Mouse (Mus musculus) frontal cortex, adult (tissue): ENCODE data around the gene Armc2.
A peak's percentile ranks its signal among the peaks of the same experiment; 100 is the strongest.

Experiments used
- ATAC-seq: cut with Nextera tagmentation; 2 replicates; pipeline ENCODE4 v1.9.2; 2017; ENCODE audit warnings: mild to moderate bottlenecking, moderate library complexity, mixed read lengths; ENCODE audit not compliant: low TSS enrichment

The Armc2 gene

DNA sequence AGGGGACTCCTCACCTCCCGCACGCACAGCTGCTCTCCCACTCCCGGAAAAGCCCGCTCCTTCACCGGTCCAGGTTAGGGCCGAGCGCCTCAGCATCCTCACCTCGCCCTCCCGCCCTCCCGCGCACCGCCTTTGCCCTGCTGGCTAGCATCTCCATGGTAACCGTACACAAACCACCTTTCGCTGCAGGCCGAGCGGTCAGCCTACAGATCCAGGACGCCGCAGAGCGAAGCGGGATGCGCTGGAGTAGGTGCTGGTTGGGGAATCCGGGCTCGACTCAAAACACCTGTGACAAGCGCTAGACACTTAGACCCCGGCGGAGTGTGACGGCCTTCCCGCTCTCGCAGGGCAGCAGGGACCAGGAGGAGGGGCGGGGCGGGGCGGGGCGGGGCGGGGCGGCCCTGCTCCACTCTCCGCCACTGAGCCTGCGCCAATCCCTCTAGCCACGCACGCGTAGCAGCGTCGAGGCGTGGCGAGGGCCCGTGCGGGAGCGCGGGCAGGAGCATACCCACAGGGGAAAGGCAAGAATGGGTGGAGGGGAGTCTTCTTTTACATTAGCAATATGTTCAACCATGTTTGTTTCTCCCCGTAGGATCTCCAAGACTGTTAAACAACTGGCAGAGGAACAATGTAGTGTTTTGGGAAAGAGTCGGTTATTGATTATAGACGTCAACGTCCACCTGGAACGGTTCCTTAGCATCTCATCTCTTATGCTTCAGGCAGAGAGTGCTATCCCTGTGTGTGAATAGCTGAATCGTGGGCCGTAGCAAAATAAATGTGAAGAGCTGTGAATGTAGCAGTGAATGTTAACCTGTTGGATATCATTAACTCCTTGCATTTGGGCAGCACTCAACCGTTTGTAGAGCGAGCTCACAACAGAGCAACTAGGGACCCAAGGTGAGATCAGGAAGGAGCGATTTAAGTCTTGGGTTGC lies at the start of gene Armc2:
Gene Armc2 (minus strand): TSS at position 427 of the 934 bp plus-strand sequence.
- ATAC-seq = peak; percentile 97

DNA sequence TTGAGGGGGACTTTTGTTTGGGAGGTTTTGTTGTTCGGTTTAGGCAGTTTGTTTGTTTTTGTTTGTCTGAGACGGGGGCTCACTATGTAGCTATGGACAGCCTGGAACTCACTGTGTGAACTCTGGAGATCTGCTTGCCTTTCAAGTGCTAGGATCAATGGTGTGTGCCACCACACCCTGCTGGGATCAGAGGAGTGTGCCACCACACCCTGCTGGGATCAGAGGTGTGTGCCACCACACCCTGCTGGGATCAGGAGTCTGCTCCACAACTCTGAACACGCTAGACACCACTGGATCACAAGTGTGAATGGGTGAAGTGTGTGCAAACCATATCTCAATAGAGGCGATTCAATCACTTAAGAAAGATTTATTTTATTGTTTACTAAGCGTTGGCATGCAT lies 46.2 kb upstream of the Armc2 start:
- no peak for ATAC-seq

DNA sequence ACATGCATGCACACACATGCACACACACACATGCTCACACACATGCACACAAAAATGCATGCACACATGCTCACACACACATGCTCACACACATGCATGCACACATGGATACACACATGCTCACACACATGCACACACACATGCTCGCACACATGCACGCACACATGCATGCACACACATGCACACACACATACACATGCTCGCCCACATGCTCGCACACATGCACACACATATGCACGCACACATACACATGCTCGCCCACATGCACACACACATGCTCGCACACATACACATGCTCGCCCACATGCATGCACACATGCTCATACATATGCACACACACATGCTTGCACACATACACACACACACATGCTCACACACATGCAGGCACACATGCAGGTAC lies 41.3 kb upstream of the Armc2 start:
- ATAC-seq = no peak

DNA sequence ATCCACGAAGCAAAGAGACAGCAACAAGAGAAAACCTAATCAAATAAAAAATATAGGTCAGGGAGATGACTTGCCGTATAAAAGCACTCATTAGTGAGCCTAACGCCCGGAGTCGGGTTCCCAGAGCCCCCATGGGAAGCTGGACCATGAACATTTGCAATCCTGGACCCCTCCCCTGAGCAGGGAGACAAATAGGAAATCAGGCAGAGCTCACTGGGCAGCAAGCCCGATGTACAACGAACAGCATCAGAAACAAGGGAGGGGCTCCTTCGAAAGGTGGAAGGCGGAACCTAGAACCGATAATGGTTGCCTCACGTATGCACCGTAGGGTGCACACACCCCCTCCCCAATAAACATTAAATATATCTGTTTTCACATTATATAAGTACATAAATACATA lies 39.5 kb upstream of the Armc2 start:
- no peak for ATAC-seq

DNA sequence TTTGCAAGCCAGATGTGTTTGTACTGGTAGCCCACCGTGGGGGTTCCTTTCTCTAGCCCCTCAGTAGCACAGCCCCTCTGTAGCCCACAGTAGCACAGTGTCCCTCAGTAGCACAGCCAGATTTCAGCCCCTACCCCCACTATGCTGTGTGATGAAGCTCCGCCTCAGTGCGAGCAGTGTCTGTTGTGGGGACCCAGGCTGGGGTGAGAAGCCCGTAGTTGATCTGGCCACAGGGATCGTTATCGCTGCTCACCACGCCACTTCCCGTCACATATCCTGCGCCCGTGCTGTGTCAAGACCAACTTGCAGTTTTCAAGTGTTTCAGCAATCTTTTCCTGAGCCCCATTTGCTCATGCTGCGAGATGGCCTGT lies 39.0 kb upstream of the Armc2 start:
- ATAC-seq = no peak

DNA sequence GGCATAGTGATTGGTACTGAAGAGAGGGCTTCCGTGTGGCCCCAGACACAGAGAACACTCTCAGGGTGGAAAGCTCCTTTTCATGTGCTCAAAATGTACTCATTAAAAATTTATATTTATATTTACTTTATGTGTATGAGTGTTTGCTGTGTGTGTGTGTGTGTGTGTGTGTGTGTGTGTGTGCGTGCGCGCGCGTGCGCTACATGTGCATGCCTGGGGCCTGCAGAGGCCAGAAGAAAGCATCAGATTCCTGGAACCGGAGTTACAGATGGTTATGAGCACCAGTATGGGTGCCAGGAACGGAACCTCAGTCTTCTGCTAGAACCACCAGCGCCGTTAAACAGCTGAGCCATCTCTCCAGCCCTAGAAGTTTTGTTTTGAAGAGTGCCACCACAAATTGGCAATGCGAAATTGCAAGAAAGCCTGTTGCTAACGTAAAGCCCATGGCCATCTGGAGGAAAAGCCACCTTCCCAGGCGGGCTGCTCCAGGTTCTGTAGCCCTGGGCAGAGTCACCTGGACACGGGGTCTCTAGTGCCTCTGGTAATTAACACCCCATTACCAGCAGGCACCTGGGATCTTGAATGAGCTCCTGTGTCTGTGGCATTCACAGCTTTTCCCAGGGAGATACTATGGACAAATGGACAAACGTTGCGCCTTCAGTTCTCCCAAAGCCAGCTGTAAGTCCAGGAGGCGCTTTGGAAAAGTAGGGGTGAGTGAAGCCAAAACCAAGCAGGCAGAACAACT lies 38.4 kb upstream of the Armc2 start:
- ATAC-seq = no peak

DNA sequence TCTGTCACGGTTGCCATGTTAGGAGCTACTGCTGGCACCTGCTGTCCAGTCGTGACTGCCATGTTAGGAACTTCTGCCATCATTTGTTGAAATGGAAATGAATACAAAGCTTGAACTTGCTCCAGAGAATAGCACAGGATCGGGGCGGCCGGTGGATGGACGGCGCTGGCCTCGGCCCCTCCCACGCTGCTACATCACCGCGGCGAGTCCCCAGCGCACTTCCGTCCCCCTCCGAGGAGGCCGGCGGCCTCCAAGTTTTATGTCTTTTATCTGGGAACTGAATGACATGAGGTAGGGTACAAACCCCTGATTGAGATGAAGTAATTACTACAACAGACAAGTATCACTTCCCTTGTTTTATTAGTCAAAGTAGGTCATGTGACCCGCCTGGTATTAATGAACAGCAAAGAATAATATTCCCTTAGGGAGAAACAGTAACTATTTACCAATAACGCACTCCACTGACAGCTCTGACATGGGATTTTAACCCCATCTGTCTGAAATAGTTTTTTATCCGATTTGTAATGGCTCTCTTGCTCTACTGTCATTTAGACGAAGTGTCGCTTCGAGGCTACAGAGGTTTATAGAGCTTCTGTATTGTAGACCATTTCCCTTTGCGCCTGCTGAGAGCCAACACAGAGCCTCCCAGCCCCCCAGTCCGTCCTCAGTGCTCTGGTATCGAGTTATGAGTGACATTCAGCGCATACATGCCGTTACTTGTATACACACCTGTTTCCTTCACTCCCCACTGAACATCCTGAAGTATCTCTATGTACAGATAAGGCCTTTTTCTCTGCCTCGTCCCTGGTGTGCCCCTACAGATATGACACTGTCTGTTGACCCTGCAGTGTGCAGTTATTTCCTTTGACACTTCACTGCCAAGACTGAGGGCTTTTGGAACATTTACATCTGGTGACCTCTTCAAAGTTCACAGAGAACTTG lies 37.3 kb upstream of the Armc2 start:
- peak; percentile 84 for ATAC-seq

DNA sequence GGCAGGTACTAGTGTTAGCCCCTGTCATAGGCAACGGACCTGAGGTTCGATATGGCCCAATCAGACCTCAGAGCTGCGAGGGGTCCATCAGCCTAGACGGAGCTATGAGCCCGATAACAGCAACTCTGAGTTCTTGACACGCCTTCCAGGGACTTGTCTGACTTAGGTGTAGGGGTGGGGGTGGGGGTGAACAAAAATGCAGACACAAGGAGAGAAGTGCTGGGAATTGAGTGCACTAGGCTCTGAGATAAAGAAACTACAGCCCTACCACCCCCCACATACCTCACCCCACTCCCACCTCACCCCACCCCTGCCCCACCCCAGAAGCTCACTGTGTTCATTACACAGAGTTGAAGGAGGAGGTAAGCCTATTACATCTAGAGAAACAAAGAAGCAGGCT lies 32.8 kb upstream of the Armc2 start:
- no peak for ATAC-seq

DNA sequence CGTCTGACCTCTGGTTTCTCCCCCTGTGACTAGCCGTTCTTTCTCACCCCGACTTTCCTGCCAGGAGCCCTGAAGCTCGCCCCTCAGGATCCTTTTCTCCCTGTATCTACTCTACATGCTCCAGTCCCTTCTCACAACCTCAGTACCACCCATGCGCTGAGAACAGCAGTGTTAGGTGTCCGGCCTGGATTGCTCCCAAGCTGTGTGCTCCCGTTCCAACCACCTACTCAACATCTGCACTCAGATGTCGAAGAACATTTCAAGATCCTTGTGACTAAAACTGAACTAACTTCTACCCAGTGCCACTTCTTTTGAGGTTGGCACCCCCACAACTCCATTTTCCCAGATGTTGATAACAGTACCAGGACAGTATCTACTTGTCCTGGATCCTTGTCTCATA lies 30.4 kb upstream of the Armc2 start:
- peak; percentile 64 for ATAC-seq

DNA sequence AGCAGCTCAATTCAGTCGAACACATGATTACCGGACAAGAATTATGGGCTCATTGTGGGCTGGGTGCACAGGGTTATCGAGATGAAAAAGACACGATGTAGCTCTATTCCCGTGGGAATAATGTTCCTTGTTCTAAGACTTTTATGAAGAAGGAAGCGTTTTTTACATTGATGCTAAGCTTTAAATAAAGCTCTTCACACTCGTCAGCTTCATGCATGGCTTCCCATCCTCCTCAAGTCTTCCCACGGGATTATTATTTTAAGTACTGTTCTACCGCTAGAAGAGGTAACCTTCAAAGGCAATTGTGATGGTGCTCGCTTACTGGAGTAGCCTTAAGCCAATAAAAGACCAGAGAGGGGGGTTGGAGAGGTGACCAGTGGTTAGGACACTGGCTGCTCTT lies 26.3 kb upstream of the Armc2 start:
- peak; percentile 71 for ATAC-seq

DNA sequence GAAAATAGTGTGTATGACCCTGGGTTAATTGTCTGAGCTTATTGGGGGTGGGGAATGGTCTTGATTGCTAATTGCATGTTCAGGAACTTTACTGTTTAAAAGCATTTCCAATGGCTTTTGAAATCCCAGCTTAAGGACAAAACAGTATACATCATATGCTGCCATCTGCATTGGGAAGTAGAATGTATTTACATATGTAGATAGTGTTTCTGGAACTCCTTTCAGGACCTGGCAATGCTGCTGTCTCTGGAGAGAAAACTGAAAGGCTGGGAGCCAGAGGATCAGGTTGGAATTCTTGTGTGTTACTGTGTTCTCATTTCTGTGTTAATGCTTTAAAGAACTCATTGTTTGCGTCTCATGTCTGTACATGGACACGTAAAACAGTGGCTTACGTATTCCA lies 25.1 kb upstream of the Armc2 start:
- peak; percentile 53 for ATAC-seq

DNA sequence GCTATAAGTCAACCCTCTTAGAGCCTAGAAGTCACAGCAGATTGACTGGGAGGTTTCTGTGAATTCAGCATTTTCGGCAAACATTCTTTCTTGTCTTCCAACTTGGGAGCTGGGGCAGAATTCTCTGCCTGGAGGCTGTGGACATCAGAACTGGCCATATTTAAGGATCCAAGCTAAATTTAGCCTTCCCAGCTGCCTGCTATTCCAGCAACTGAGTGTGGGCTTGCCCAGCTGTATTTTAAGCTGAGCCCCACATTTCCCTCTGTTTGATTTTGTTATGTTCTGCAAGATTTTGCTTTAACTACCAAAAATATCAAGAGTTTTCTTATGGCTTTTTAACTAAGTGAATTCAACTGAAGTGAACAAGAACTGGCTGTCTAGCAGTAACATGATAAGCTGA lies 24.6 kb upstream of the Armc2 start:
- peak; percentile 83 for ATAC-seq

DNA sequence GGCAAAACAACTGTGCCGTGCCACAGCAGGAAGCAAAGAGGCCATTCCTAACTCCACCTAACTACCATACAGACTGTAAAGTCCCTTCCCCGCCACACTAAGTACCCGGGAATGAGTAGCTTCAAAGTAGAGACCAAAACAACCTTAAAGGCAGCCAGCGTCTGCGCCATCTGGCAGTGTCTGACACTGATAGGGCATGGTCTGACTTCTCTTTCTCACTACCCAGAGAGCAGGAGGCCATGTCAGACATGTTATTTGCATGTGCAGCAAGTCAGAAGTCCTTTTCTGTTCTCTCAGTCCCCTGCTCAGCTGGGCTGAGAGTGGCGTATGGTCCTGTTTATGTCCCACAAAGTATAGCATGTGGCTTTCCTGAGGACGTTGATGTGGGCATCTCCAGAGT lies 23.8 kb upstream of the Armc2 start:
- no peak for ATAC-seq

DNA sequence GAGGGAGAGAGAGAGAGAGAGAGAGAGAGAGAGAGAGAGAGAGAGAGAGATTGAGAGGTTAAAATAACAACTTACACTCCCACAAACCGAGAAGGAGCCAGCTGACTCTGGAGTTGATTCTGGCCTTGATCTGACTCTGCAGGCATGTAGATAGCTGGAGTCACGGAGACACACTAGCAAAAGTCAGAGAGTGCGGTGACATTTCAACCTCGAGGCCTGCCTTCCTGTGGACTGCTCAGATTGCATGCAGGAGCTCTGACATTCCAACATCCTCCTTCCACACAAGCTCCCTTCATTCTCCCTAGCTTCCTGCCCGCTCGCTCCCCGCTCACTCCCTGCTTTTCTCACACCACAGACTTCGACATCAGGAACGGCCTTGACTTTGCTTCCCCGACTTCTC lies 20.3 kb upstream of the Armc2 start:
- ATAC-seq = no peak

DNA sequence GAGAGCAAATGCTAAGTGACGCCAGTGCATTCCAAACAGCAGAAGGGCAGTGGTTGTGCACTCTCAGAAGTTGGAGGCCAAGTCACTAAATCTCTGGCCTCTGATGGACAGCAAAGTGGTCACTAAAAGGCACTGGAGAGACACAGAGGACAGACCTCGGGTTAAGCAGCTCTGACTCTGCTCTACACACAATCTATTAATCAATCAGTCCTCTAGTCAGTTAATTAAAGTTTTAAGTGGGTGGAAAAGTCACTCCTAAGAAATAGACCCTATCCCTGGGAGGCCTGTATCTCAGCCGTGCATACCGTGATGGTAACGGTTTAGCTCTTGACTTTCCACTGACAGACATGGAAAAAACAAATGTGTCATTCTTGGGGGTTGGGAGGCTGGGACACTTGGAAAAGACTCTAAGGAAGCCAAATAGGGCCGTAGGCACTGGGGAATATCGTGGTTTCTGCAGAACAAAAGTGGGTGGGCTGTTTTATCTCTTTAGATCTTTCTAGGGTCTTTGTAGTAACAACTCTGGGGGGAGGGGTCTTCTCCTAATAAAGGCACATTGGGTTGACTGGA lies 19.1 kb upstream of the Armc2 start:
- ATAC-seq = no peak

DNA sequence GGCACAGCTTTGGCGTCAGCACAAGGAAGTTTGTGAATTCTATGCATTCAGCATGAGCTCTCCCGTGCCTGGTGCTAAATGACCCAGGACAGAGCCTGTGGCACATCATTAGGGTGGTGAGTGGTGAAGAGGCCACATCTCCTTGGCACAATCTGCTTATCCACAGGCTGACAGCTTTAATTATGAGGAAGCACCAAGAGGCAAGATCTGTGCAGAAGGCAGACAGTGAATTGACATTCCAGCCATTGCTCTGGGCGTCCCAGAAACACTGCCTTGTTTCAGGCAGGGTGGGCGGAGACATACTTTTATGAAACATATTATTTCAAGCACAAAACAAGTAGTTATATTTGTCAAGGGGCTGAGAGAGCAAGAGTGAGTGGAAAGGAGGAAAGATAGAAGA lies 18.6 kb upstream of the Armc2 start:
- ATAC-seq = peak; percentile 78

DNA sequence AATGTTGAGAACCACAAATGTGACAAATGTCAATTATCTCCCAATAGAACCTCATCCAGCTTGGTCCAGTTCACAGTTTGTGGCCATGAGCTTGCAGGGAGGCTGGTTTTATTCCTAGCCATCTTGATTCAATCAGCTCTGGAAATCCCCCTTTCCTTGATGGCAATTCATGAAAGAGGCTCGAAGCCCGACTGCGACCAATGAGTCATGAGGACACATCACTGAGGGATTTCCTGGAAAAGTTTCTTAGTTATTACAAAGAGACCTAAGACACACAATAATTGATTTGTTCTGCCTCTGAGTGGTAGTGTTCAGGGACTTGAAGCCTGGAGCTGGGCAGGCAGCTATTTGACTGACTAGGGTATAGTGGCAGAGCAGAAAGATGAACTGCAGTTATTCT lies 15.3 kb upstream of the Armc2 start:
- ATAC-seq = no peak

DNA sequence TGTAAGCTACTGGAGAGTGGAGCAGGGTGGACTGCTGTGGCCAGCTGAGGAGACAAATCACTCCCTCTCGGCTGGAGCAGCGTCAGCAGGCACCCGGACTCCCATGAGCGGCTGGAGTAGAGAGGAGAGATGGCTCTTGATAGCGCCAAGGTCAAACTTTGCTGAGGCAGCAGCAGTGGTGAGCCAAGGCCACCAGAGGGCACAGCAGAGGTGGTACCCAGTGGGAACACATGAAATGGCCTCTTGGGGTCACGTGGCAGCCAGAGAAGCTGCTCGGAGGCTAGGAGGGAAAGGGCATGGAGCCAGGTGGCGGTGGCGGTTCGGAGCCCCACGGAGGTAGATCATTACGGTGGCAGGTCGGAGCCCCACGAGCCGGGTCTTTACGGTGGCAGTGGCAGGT lies 12.8 kb upstream of the Armc2 start:
- ATAC-seq = peak; percentile 39; the same call in 1 of the 2 replicates

DNA sequence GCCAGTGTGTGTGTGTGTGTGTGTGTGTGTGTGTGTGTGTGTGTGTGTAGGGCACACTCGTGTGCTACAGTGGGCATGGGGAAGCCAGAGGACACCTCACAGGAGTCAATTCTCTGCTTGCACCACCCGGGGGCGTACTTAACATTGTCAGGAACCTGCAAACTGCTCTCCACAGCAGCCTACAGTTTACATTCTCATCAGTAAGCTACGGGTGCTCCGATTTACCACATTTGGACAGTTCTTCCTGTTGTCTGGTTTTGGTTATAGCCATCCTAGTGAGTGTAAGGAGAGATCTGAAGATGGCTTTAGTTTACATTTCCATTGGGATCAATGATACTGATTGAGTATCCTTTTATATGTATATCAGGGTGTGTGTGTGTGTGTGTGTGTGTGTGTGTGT lies 11.3 kb upstream of the Armc2 start:
- ATAC-seq = peak; percentile 50

DNA sequence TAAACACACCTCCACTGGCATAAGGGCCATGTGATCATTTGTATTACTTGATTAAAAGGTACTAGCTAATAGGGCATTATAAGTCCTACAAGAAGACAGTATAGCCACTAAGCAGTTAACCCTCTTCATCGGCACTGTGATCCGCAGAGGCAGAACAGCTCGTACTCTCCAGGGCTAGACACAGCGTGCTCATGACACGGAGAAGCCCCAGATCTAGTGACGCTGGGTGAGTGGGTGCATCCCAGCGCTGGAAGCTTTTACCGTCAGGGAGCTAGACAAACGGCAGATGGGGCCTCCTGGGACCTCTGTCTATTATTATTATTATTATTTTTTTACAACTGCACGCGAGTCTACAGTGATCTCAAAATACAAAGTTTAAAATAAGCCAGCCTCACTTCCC lies 9.1 kb upstream of the Armc2 start:
- ATAC-seq = peak; percentile 60

DNA sequence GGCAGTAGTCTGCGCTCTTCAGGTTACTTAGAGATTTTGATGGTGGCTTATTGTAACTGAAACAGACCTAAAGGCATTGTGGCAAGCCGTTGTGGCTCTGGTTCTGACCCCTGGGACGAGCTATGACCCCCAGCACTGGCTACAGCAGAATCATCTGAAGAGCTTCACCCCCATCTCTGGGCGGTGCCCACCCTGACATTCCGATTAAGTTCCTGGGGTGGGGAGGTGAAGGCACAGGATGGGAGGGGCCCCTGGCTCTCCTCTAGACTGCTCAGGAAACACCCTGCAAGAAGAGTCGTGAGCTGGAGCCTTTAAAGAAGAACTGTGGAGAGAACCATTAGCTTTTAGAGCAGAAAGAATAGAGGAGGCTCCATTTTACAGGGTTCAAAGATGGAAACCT lies 6.2 kb upstream of the Armc2 start:
- no peak for ATAC-seq

DNA sequence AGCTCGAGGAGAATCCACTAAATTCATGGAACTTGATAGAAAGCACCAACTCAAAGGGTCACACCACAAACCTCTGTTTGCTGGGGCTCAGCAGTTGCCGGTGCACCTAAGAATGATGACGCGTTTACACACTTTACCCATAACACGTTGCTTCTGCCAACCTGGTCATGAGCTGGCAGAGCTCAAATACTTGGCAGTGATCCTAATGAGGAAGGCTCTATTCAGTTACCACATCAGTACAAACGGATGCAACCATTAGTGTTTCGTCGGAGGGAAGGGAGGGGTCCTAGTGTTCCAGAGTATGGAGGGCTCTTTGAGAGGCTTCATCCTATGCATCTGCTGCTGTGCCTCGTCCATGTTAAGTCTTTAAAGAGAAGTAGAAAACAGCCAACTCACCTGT lies 3.3 kb upstream of the Armc2 start:
- ATAC-seq = no peak
